Mouse (Mus musculus): ENCODE measurements at regions not wholly inside any gene's neighbourhood (a gene's known extent, or its start where the extent isn't known, plus 50 kb on each side); places are given as distances from the start of the nearest gene placed in this dataset.
"Not testable (repeated sequence)": the region's sequence is repeated elsewhere in the genome, so short reads cannot be mapped to it uniquely, and the experiment has no call there.

DNA sequence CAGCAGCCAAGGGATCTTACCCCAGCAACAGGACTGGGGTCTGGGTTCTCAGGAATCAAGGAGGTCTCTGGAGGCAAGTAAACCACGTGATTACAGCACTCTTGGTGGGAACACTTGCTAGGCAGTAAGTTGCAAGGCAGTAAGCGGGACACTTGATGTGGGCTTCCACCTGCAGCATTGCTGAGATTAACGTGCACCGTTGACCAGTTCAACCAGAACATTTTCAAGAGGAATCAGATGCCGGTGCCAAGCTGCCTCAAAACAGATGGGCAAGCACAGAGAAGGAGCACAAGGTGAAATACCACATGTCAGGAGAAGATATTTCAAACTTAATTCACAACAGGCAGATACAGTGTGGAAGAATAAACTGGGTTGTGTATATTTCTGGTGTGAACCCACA lies 190.9 kb downstream of the Osr1 start:
- no peak for ATAC-seq
- no peaks in the 10 kb centered on the region for H3K27me3 ChIP-seq
- H3K4me2 ChIP-seq (replicated peaks), result no peak overlapping the region
- H3K4me3 ChIP-seq (replicated peaks), result no peak overlapping the region
- H3K4me1 ChIP-seq (replicated peaks), result no peaks in the 10 kb centered on the region
- no peak overlapping the region for H3K27ac ChIP-seq
- no peaks in the 10 kb centered on the region for H3K36me3 ChIP-seq
- WGBS, result 76% methylated on average over 5 of the region's 5 CpGs
- no peaks in the 10 kb centered on the region for H3K9me3 ChIP-seq
- no peak overlapping the region for H3K9ac ChIP-seq (replicated peaks)

DNA sequence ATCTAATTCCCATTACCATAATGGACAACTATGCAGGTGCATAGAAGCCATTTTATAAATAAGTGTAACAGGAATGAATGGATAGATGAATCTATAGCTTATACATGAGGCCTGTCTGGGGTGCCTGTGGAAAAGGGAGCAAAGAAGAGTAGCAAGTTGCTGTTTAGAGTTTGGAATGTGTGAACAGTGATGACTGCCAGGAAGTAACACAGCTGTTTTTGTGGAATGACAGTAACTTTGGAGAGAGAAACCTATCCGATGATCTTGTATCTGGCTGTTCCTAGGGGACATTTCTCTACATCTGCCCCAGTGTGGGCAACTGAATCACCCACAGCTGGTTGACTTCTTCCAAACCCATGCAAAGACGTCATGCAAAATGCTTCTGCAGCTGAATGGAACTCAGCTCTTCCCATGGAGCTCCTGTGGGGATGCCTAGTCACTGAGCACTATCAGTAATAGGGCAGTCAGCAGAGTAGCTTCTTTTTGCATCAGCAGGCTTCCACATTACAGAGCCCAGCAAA lies 192.4 kb downstream of the Osr1 start:
- not testable (repeated sequence) for ATAC-seq; H3K9me3 ChIP-seq; H3K36me3 ChIP-seq; H3K4me1 ChIP-seq (replicated peaks); H3K4me2 ChIP-seq (replicated peaks); H3K27ac ChIP-seq; H3K4me3 ChIP-seq (replicated peaks); H3K9ac ChIP-seq (replicated peaks); H3K27me3 ChIP-seq
- 71% methylated on average over 2 of the region's 2 CpGs for WGBS

DNA sequence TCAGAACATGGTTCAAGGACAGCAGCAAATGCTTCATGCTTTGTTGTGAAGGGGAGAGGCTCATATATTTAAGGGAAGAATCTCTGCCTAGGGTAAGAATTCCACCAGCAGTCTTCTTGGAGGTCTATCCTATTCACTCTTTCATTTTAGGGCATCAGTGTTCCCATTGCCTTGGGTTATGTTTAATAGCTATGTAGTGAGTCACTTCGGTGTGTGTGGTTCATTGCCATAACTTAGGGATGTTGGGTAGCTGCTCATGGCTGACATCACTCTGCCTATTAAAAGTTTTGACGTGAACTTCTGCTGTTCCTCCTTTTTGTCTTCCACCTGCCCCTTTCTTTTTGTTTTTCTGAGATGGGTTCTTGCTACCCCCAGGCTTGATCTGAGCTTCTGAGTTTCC lies 192.9 kb downstream of the Osr1 start:
- no peaks in the 10 kb centered on the region for H3K36me3 ChIP-seq
- H3K9ac ChIP-seq (replicated peaks), result no peak overlapping the region
- H3K27me3 ChIP-seq, result no peaks in the 10 kb centered on the region
- H3K4me1 ChIP-seq (replicated peaks), result no peaks in the 10 kb centered on the region
- no peaks in the 10 kb centered on the region for H3K9me3 ChIP-seq
- no peak overlapping the region for H3K4me2 ChIP-seq (replicated peaks)
- WGBS, result 90% methylated on average over 2 of the region's 2 CpGs
- no peak for ATAC-seq
- H3K27ac ChIP-seq, result no peak overlapping the region
- no peak overlapping the region for H3K4me3 ChIP-seq (replicated peaks)

DNA sequence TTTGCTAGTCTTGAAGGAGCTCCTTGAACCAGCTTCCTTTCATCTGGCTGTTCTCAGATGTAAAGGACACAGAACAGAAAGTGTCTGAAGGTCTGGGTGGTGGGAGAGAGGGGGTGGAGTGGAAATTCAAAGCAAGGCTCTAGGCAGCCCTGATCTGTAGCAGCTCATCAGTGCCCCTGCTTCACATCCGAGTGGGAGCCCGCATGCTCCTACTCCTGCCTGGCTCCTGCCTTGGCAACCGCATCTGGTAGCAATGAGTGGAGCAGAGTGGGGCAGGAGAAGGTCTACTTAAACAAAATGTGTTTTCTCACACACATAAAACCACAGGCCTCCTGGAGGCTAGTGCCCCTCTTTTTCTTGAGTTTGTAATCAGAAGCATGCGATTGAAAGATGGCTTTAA lies 201.0 kb downstream of the Osr1 start:
- WGBS, result 85% methylated on average over 4 of the region's 4 CpGs
- no peaks in the 10 kb centered on the region for H3K9me3 ChIP-seq
- no peak overlapping the region for H3K27ac ChIP-seq
- no peaks in the 10 kb centered on the region for H3K27me3 ChIP-seq
- no peak for ATAC-seq
- no peaks in the 10 kb centered on the region for H3K36me3 ChIP-seq
- H3K4me2 ChIP-seq (replicated peaks), result no peak overlapping the region
- H3K4me3 ChIP-seq (replicated peaks), result no peak overlapping the region
- H3K9ac ChIP-seq (replicated peaks), result no peak overlapping the region
- no peaks in the 10 kb centered on the region for H3K4me1 ChIP-seq (replicated peaks)

DNA sequence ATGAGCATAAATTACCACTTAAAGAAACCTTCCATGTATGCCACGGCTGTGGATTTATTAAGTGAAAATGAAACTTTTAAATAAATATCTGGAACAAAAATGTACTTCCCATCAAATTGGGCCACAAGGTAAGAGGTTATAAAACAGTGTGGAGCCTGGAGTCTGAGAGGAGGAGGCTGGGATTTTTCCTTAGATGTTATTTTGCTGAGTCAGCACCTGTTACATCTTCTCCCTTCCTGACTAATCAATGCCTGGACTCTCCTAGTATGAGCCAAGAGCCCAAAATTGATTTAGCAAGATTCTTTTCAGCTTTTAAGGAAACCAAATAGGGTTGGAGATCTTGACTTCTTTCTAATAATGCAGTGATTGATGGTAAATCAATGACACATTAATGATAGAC lies 203.0 kb downstream of the Osr1 start:
- H3K4me1 ChIP-seq (replicated peaks), result no peaks in the 10 kb centered on the region
- H3K27ac ChIP-seq, result no peak overlapping the region
- no peaks in the 10 kb centered on the region for H3K27me3 ChIP-seq
- H3K4me2 ChIP-seq (replicated peaks), result no peak overlapping the region
- WGBS, result 88% methylated on average over 1 of the region's 1 CpGs
- no peaks in the 10 kb centered on the region for H3K36me3 ChIP-seq
- no peak overlapping the region for H3K4me3 ChIP-seq (replicated peaks)
- no peaks in the 10 kb centered on the region for H3K9me3 ChIP-seq
- no peak overlapping the region for H3K9ac ChIP-seq (replicated peaks)
- ATAC-seq, result no peak

DNA sequence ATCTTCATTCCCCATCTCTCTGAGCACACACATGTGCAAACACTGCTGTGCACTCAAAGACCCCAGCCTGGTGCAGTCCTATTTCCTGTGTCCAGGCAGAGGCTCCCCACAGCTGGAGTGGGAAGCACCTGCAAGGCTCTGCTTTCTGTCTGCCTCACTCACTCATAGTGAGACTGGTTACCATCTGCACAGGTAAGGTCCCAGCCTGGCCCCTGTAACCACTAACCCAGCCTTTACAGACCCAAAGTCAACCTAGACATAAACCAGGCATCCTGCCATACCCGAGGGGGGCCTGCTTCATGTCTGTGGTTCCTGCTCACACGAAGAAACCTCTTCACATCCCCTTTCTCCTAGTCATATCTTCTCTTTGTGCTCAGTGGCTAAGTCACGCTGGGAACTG lies 232.4 kb downstream of the Osr1 start:
- Histone ChIP-seq H3K36me3 (no peaks in the 10 kb centered on the region), H3K9me3 (no peaks in the 10 kb centered on the region), H3K9ac (replicated peaks) (no peak overlapping the region), H3K27ac (no peak overlapping the region), H3K4me1 (replicated peaks) (no peaks in the 10 kb centered on the region), H3K4me2 (replicated peaks) (no peak overlapping the region), H3K4me3 (replicated peaks) (no peak overlapping the region), H3K27me3 (no peaks in the 10 kb centered on the region)
- WGBS, result 85% methylated on average over 3 of the region's 3 CpGs
- ATAC-seq, result no peak

DNA sequence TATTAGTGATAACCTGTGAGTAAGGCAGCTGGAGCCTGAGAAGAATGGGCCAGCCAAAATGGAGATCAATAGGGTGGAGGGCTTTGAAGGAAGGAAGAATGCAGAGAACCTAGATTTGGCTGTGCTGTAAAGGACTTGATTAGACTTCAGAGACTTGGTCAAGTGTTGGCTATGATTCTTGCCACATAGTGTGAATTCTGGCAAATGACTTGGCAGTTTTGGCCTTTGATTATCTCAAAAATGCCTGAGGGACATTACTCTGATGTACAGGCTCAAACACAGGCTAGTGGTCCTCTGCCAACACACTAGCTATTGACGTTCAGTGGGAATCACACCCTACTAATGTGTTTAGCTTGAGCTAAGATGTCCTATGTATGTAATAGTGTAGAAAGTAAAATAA lies 237.5 kb downstream of the Osr1 start:
- Histone ChIP-seq H3K27ac (no peak overlapping the region), H3K9me3 (no peaks in the 10 kb centered on the region), H3K4me2 (replicated peaks) (no peak overlapping the region), H3K4me3 (replicated peaks) (no peak overlapping the region), H3K4me1 (replicated peaks) (no peaks in the 10 kb centered on the region), H3K27me3 (no peaks in the 10 kb centered on the region), H3K9ac (replicated peaks) (no peak overlapping the region), H3K36me3 (no peaks in the 10 kb centered on the region)
- ATAC-seq, result no peak
- WGBS, result 81% methylated on average over 1 of the region's 1 CpGs

DNA sequence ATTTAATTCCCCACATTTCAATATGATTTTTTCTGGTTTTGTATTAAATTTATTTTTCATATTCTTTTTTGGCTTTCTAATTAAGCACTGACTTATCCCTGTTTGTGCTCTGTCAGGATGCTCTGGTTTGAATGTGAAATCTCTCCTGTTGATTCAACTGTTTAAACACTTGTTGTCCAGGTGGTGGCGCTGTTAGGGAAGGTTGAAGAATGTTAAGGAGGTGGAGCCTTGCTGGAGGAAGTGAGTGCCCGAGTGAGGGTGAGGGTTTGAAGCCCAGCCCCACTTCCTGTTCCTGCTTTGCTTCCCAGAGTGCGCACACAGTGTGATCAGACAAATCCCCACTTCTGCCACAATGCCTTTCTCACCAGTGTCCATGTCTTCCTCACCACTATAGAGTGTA lies 263.4 kb downstream of the Osr1 start:
- Histone ChIP-seq H3K4me2 (replicated peaks) (no peak overlapping the region), H3K4me1 (replicated peaks) (no peaks in the 10 kb centered on the region), H3K36me3 (no peaks in the 10 kb centered on the region), H3K9ac (replicated peaks) (no peak overlapping the region), H3K4me3 (replicated peaks) (no peak overlapping the region), H3K27ac (no peak overlapping the region), H3K9me3 (no peaks in the 10 kb centered on the region), H3K27me3 (no peaks in the 10 kb centered on the region)
- ATAC-seq, result no peak
- 61% methylated on average over 3 of the region's 3 CpGs for WGBS

DNA sequence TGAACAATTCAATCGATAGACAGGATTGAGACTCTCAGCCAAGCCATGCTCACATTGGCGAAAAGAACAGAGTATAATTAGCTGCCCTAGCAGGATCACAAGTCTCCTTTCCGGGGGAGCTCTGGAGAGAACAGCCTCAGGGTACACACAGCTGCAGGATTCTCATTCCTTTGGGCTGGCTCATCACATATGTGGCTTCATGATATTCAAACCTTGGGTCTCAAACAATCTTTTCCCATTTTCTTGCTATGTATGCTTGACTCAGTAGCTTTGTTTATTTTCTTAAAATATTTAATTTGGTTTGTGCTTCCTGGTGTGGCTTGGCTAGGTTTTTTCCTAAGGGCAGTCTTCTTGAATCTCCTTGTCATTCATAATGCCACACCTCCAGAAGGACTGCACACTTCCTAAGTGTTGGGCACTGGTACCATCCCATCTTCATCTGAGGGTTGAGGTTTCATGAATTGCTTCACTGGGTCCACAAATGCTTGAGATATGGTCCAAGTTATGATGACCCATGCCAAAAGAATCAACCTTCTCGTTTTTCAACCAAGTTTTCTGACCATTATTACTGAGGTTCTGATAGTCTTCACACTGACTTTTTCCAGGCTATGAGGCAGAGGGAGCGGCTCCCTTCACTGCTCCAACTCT lies 269.4 kb downstream of the Osr1 start:
- no peak overlapping the region for H3K4me3 ChIP-seq (replicated peaks)
- H3K27me3 ChIP-seq, result no peaks in the 10 kb centered on the region
- H3K9me3 ChIP-seq, result no peaks in the 10 kb centered on the region
- H3K9ac ChIP-seq (replicated peaks), result no peak overlapping the region
- 76% methylated on average over 5 of the region's 5 CpGs for WGBS
- H3K36me3 ChIP-seq, result no peaks in the 10 kb centered on the region
- ATAC-seq, result no peak
- H3K4me2 ChIP-seq (replicated peaks), result no peak overlapping the region
- no peaks in the 10 kb centered on the region for H3K4me1 ChIP-seq (replicated peaks)
- no peak overlapping the region for H3K27ac ChIP-seq

DNA sequence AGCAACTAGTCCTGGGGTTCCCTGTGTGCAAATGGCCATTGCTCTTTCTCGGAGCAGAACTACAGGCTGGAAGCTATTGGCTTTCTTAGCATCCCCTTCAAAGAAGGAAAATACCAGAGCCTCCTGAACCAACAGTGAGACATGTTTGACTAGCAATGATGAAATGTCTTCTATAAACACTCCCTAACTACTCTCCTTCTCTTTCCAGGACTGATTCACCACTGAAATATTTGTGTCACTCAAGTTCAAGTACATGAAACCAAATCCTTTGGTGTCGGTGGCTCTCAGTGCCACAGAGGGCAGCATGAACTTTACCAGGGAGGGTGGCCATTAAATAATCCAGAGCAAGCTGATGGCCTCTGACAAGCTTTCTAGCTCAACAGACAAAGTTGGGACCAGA lies 270.0 kb downstream of the Osr1 start:
- Histone ChIP-seq H3K4me1 (replicated peaks) (no peaks in the 10 kb centered on the region), H3K9ac (replicated peaks) (no peak overlapping the region), H3K9me3 (no peaks in the 10 kb centered on the region), H3K27ac (no peak overlapping the region), H3K36me3 (no peaks in the 10 kb centered on the region), H3K27me3 (no peaks in the 10 kb centered on the region), H3K4me3 (replicated peaks) (no peak overlapping the region), H3K4me2 (replicated peaks) (no peak overlapping the region)
- ATAC-seq, result no peak
- 90% methylated on average over 2 of the region's 2 CpGs for WGBS

DNA sequence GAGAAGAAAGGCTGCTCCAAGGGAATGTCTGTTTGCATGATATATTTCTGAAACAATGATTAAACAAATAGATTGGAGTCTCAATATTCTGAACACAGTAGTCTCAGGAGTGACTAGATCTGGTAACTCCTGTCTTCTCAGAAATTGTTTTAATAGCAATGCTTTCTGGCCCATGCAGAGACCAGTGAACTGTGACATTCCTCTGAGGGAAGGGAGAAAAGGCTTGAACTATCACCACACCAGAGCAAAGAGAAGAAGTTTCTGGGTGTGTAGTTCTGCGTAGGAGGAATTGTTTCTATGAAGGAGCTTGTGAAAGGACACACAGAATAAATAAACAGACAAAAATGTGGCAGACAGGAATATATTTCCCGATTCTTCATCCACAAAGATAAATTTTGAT lies 277.1 kb downstream of the Osr1 start:
- H3K9me3 ChIP-seq, result no peaks in the 10 kb centered on the region
- no peaks in the 10 kb centered on the region for H3K4me1 ChIP-seq (replicated peaks)
- H3K36me3 ChIP-seq, result no peaks in the 10 kb centered on the region
- H3K4me2 ChIP-seq (replicated peaks), result no peak overlapping the region
- H3K4me3 ChIP-seq (replicated peaks), result no peak overlapping the region
- no peak overlapping the region for H3K9ac ChIP-seq (replicated peaks)
- no peak overlapping the region for H3K27ac ChIP-seq
- ATAC-seq, result no peak
- 74% methylated on average over 2 of the region's 2 CpGs for WGBS
- H3K27me3 ChIP-seq, result no peaks in the 10 kb centered on the region

DNA sequence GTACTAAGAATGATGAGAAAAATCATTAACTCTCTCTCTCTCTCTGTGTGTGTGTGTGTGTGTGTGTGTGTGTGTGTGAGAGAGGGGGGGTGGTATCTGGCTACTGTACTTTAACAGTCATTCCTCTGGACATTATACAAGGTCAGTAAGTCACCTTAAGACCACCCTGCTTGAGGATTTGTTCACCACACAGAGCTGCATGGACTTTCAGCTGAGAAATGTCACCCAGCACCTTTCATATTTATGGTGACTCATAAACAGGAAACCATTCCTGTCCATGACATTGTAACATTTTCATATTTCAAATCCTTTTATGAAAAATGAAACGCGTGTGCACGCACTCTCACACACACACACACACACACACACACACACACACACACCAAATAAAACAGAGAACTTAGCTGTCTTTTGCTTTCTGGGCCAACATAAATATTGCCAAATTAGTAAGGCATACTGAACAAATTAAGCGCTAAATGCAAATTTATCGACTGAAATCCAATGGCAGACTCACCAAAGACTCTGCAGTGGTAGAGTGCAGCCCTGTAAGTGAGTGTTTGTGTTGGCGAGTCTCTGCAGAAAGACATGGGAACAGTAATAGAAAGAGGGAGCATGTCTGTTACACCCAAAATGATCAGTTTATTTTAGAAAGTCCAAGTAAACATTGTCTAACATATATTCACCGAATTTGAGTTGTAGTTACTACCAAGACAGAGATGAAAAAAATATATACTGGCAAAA lies 277.7 kb downstream of the Osr1 start:
- Histone ChIP-seq H3K36me3 (no peaks in the 10 kb centered on the region), H3K4me3 (replicated peaks) (no peak overlapping the region), H3K4me2 (replicated peaks) (no peak overlapping the region), H3K9ac (replicated peaks) (no peak overlapping the region), H3K4me1 (replicated peaks) (no peaks in the 10 kb centered on the region), H3K27ac (no peak overlapping the region), H3K27me3 (no peaks in the 10 kb centered on the region), H3K9me3 (no peaks in the 10 kb centered on the region)
- ATAC-seq, result no peak
- WGBS, result 91% methylated on average over 7 of the region's 7 CpGs

Measured in midbrain, embryonic 13.5 days (tissue).